Mouse (Mus musculus): ENCODE results near the gene Slc25a36. TPM values are rescaled to one million over a fixed set of nuclear protein-coding genes. Genes with fewer than 3 reads are reported as not detected.

Gene Slc25a36
- polyA plus RNA-seq (2015; fragmentation: Nextera tagmentation; extraction: Ambion mirVana) = 96.0 and 115 TPM in 2 replicates

DNA sequence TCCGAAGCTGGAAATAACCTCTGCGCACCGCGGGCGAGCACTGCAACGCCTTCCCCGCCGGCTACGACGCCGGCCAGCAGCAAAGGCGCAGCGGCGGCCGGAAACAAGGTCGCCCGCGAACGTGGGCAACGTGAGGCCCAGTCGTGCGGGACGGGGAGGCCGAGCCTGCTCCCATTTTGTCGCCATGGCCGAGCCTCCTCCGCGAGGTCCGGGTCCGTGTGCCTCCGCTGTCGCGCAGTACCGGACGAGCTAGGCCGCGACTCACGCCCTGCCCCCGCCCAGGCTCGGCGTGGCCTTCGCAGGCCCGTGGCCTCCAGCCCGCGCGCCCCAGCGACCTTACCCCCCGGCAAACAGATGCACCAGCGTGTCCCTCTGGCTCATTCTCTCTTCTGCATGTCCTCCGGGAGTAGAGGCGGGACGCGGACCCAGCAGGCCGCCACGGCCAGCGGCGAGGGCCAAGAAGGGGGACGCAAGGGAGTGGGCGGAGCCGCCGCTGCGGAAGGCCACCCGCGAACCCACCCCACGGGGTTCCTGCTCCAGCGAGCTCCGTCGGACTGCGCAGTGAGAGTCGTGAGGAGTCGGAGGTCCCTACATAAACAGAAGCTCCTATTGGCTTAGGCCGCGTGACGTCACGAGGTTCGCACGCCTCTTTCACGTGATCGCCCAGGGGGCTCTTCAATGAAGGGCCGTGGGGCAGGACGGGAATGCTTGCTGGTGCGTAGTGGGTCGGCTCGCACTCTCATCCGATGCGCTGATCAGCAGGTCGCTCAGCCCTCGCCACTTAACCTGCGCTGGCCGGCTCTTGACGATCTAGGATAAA lies at the start of gene Slc25a36:
Gene Slc25a36, minus strand, starts transcription at position 587 of the 820 bp plus-strand sequence.
- ATAC-seq (ENCODE audit: insufficient number of reproducible peaks, insufficient read depth, low FRiP score, low TSS enrichment, low read depth) = peak; percentile 99
- peaks cover 6% of the 10 kb centered on the region; the same call in 1 of the 2 replicates for H3K36me3 ChIP-seq
- under 1% methylated on average over 88 of the region's 91 CpGs for WGBS
- peak within 1 kb of the TSS; percentile 62 for H3K4me2 ChIP-seq
- H3K4me1 ChIP-seq = peaks cover 12% of the 10 kb centered on the region
- H3K4me3 ChIP-seq = peak within 1 kb of the TSS; percentile 93
- H3K9ac ChIP-seq = peak within 1 kb of the TSS; percentile 96
- peak within 1 kb of the TSS; percentile 90 for H3K27ac ChIP-seq
- H3K9me3 ChIP-seq = no peaks in the 10 kb centered on the region
- H3K27me3 ChIP-seq = no peaks in the 10 kb centered on the region

- no peaks in the 10 kb centered on the region for H3K36me3 ChIP-seq
- no peak overlapping the region for H3K4me3 ChIP-seq
- no peak overlapping the region for H3K27ac ChIP-seq
- no peaks in the 10 kb centered on the region for H3K27me3 ChIP-seq
- no peak overlapping the region for H3K4me2 ChIP-seq
- WGBS = 56% methylated on average over 3 of the region's 3 CpGs
- H3K9me3 ChIP-seq = no peaks in the 10 kb centered on the region
- no peak for ATAC-seq (ENCODE audit: insufficient number of reproducible peaks, insufficient read depth, low FRiP score, low TSS enrichment, low read depth)
- H3K4me1 ChIP-seq = no peaks in the 10 kb centered on the region
- no peak overlapping the region for H3K9ac ChIP-seq
These were observed 47.5 kb upstream of the Slc25a36 start for GRCm38 (mm10) chr9:97158412-97158811.

- ATAC-seq (ENCODE audit: insufficient number of reproducible peaks, insufficient read depth, low FRiP score, low TSS enrichment, low read depth) = no peak
These were observed 45.0 kb upstream of the Slc25a36 start for GRCm38 (mm10) chr9:97155981-97156380.

GRCm38 (mm10) chr9:97154956-97155355 lies 44.0 kb upstream of the Slc25a36 start:
- Histone ChIP-seq H3K27ac (no peak overlapping the region), H3K27me3 (no peaks in the 10 kb centered on the region), H3K4me2 (no peak overlapping the region), H3K4me3 (no peak overlapping the region), H3K36me3 (no peaks in the 10 kb centered on the region), H3K9me3 (no peaks in the 10 kb centered on the region), H3K4me1 (no peaks in the 10 kb centered on the region), H3K9ac (no peak overlapping the region)
- 87% methylated on average over 4 of the region's 4 CpGs for WGBS
- no peak for ATAC-seq (ENCODE audit: insufficient number of reproducible peaks, insufficient read depth, low FRiP score, low TSS enrichment, low read depth)

More at GRCm38 (mm10) chr9:97155981-97156380, 45.0 kb upstream of the Slc25a36 start:
- no peaks in the 10 kb centered on the region for H3K27me3 ChIP-seq
- no peak overlapping the region for H3K9ac ChIP-seq
- H3K4me2 ChIP-seq = no peak overlapping the region
- no peak overlapping the region; the same call in 1 of the 2 replicates for H3K27ac ChIP-seq
- H3K4me1 ChIP-seq = no peaks in the 10 kb centered on the region
- H3K36me3 ChIP-seq = no peaks in the 10 kb centered on the region
- 58% methylated on average over 3 of the region's 3 CpGs for WGBS
- no peaks in the 10 kb centered on the region for H3K9me3 ChIP-seq
- H3K4me3 ChIP-seq = no peak overlapping the region

DNA sequence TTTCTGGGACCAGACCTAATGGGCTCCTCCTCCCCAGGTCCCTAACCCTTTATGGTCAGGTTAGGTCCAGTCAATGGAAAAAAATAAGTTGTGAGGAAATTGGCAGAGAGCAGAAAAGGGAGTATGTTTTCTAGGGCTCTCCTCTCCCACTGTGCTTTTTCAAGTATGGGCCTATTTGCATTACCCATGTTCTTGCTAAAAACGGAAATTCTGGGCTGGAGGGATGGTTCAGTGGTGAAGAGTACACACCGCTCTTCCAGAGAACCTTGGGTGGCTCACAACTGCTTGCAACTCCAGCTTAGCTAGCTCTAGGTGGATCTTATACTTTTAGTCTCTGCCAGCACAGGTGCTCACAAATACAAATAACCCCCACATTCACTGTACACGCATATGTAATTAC lies 42.0 kb upstream of the Slc25a36 start:
- Histone ChIP-seq H3K27me3 (no peaks in the 10 kb centered on the region), H3K9me3 (no peaks in the 10 kb centered on the region), H3K4me3 (no peak overlapping the region), H3K27ac (no peak overlapping the region), H3K4me1 (no peaks in the 10 kb centered on the region), H3K36me3 (no peaks in the 10 kb centered on the region), H3K4me2 (no peak overlapping the region), H3K9ac (no peak overlapping the region)
- ATAC-seq (ENCODE audit: insufficient number of reproducible peaks, insufficient read depth, low FRiP score, low TSS enrichment, low read depth) = no peak
- 86% methylated on average over 3 of the region's 3 CpGs for WGBS

GRCm38 (mm10) chr9:97147270-97147669 lies 36.3 kb upstream of the Slc25a36 start:
- H3K27ac ChIP-seq = no peak overlapping the region
- no peaks in the 10 kb centered on the region for H3K4me1 ChIP-seq
- WGBS = 78% methylated on average over 2 of the region's 2 CpGs
- H3K9ac ChIP-seq = no peak overlapping the region
- H3K9me3 ChIP-seq = no peaks in the 10 kb centered on the region
- H3K4me2 ChIP-seq = no peak overlapping the region
- no peaks in the 10 kb centered on the region for H3K27me3 ChIP-seq
- no peak overlapping the region for H3K4me3 ChIP-seq
- H3K36me3 ChIP-seq = no peaks in the 10 kb centered on the region
- ATAC-seq (ENCODE audit: insufficient number of reproducible peaks, insufficient read depth, low FRiP score, low TSS enrichment, low read depth) = no peak

- WGBS = 75% methylated on average over 6 of the region's 6 CpGs
- Histone ChIP-seq H3K4me3 (no peak overlapping the region), H3K9ac (no peak overlapping the region), H3K4me1 (no peaks in the 10 kb centered on the region), H3K4me2 (no peak overlapping the region), H3K9me3 (no peaks in the 10 kb centered on the region), H3K27me3 (no peaks in the 10 kb centered on the region), H3K27ac (no peak overlapping the region), H3K36me3 (no peaks in the 10 kb centered on the region)
- no peak for ATAC-seq (ENCODE audit: insufficient number of reproducible peaks, insufficient read depth, low FRiP score, low TSS enrichment, low read depth)
These were observed 34.4 kb upstream of the Slc25a36 start for GRCm38 (mm10) chr9:97145351-97145750.

DNA sequence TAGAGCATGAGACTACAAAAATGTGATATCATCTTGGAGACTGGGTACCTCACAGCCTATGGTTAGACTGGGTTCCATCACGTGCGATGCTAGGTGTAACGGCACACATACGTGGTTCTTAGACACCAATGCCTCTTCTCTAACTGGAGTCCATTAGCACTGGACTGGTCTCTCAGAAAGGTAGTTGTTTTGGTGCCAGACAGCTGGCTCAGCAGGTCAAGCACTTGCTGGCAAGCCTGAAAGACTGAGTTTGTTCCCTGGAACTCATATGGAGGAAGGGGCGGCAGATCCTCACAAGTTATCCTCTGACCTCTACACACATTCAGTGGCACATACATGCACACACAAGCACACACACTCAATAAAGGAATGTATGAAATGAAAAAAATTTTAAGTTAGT lies 32.5 kb upstream of the Slc25a36 start:
- no peak overlapping the region for H3K27ac ChIP-seq
- H3K4me2 ChIP-seq = no peak overlapping the region
- H3K36me3 ChIP-seq = no peaks in the 10 kb centered on the region
- no peak for ATAC-seq (ENCODE audit: insufficient number of reproducible peaks, insufficient read depth, low FRiP score, low TSS enrichment, low read depth)
- H3K9ac ChIP-seq = no peak overlapping the region
- no peak overlapping the region for H3K4me3 ChIP-seq
- H3K9me3 ChIP-seq = no peaks in the 10 kb centered on the region
- no peaks in the 10 kb centered on the region for H3K4me1 ChIP-seq
- WGBS = 85% methylated on average over 5 of the region's 5 CpGs
- H3K27me3 ChIP-seq = no peaks in the 10 kb centered on the region

- Histone ChIP-seq H3K27ac (no peak overlapping the region), H3K4me3 (no peak overlapping the region), H3K36me3 (no peaks in the 10 kb centered on the region), H3K9me3 (no peaks in the 10 kb centered on the region), H3K27me3 (no peaks in the 10 kb centered on the region), H3K9ac (no peak overlapping the region), H3K4me1 (no peaks in the 10 kb centered on the region), H3K4me2 (no peak overlapping the region)
- ATAC-seq (ENCODE audit: insufficient number of reproducible peaks, insufficient read depth, low FRiP score, low TSS enrichment, low read depth) = no peak
- 94% methylated on average over 1 of the region's 1 CpGs for WGBS
These were observed 31.6 kb upstream of the Slc25a36 start for GRCm38 (mm10) chr9:97142558-97142957.

GRCm38 (mm10) chr9:97141723-97142122 lies 30.8 kb upstream of the Slc25a36 start:
- ATAC-seq (ENCODE audit: insufficient number of reproducible peaks, insufficient read depth, low FRiP score, low TSS enrichment, low read depth) = no peak
- no peak overlapping the region for H3K9ac ChIP-seq
- H3K27ac ChIP-seq = no peak overlapping the region
- no peaks in the 10 kb centered on the region for H3K27me3 ChIP-seq
- no peaks in the 10 kb centered on the region for H3K4me1 ChIP-seq
- no peak overlapping the region for H3K4me2 ChIP-seq
- 54% methylated on average over 2 of the region's 2 CpGs for WGBS
- H3K9me3 ChIP-seq = no peaks in the 10 kb centered on the region
- no peaks in the 10 kb centered on the region for H3K36me3 ChIP-seq
- H3K4me3 ChIP-seq = no peak overlapping the region

- no peak overlapping the region for H3K9ac ChIP-seq
- H3K36me3 ChIP-seq = no peaks in the 10 kb centered on the region
- WGBS = 88% methylated on average over 10 of the region's 10 CpGs
- H3K4me3 ChIP-seq = no peak overlapping the region
- no peak overlapping the region for H3K27ac ChIP-seq
- no peaks in the 10 kb centered on the region for H3K9me3 ChIP-seq
- ATAC-seq (ENCODE audit: insufficient number of reproducible peaks, insufficient read depth, low FRiP score, low TSS enrichment, low read depth) = no peak
- H3K4me1 ChIP-seq = no peaks in the 10 kb centered on the region
- H3K4me2 ChIP-seq = no peak overlapping the region
- no peaks in the 10 kb centered on the region for H3K27me3 ChIP-seq
These were observed 29.4 kb upstream of the Slc25a36 start for GRCm38 (mm10) chr9:97140145-97140932.

- no peak overlapping the region for H3K4me2 ChIP-seq
- no peak overlapping the region for H3K4me3 ChIP-seq
- no peak overlapping the region for H3K27ac ChIP-seq
- no peaks in the 10 kb centered on the region for H3K9me3 ChIP-seq
- 85% methylated on average over 4 of the region's 4 CpGs for WGBS
- H3K9ac ChIP-seq = no peak overlapping the region
- no peaks in the 10 kb centered on the region for H3K27me3 ChIP-seq
- no peaks in the 10 kb centered on the region for H3K36me3 ChIP-seq
- ATAC-seq (ENCODE audit: insufficient number of reproducible peaks, insufficient read depth, low FRiP score, low TSS enrichment, low read depth) = no peak
- H3K4me1 ChIP-seq = no peaks in the 10 kb centered on the region
These were observed 26.7 kb upstream of the Slc25a36 start for GRCm38 (mm10) chr9:97137678-97138077.
